24 mouse cellular contexts compared by ENCODE assay signal in the genomic region with DNA sequence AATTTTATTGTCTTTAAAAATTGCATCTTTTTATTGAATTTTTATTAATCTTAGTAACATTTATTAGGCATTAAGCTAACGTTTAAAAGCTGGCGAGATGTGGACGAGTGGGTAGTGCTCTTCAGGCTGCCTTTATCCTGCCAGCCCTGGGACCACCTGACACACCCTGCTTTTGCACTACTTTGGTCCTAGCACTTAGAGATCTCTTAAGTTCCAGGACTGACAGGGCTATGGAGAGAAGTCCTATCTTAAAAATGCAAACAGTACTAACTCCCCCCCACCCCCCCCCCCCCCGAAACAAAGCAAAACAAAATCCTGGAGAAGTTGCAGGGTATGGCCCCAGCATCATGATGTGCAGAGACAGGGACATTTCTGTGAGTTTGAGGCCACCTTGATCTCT.
DNase-seq lines count a peak whose midpoint lies in the region; ATAC-seq lines count a peak whose summit lies in the region.
"Had no signal": no experiment of that assay in that cellular context is flagged by ENCODE, and none has a peak within 500 bp of the region (broad histone marks: within the 10 kb centered on the region; RNA-seq: fewer than 3 reads in every experiment).

No protein-coding gene starts in this region.

- no peak overlapping the region for H3K4me2 ChIP-seq in forebrain, embryonic 11.5 days (ENCODE audit: low read depth, low read length, severe bottlenecking)
- no peak overlapping the region for H3K4me2 ChIP-seq in forebrain, embryonic 15.5 days (replicated peaks)
- H3K4me2 ChIP-seq in midbrain, embryonic 12.5 days (replicated peaks): no peak overlapping the region
- no peak overlapping the region for H3K4me2 ChIP-seq in midbrain, embryonic 15.5 days
- H3K4me2 ChIP-seq: embryonic facial prominence, embryonic 12.5 days; forebrain, embryonic 12.5 days had no signal

- no peaks in the 10 kb centered on the region for H3K4me1 ChIP-seq in forebrain, embryonic 11.5 days (replicated peaks; ENCODE audit: control insufficient read depth, insufficient read depth, low read length)
- H3K4me1 ChIP-seq in forebrain, embryonic 15.5 days: 0 out of 2 replicates have a peak, but pooled peaks cover 6% of the 10 kb centered on the region
- H3K4me1 ChIP-seq in midbrain, embryonic 12.5 days: peaks cover 6% of the 10 kb centered on the region; the same call in 1 of the 2 replicates
- H3K4me1 ChIP-seq in midbrain, embryonic 15.5 days: no peaks in the 10 kb centered on the region
- H3K4me1 ChIP-seq: embryonic facial prominence, embryonic 10.5 days; embryonic facial prominence, embryonic 12.5 days had no signal

- no peak overlapping the region for H3K4me3 ChIP-seq in forebrain, embryonic 11.5 days (ENCODE audit: low read depth, low read length)
- H3K4me3 ChIP-seq in forebrain, embryonic 15.5 days: no peak overlapping the region
- H3K4me3 ChIP-seq in midbrain, embryonic 12.5 days: no peak overlapping the region
- no peak overlapping the region for H3K4me3 ChIP-seq in midbrain, embryonic 15.5 days
- H3K4me3 ChIP-seq: embryonic facial prominence, embryonic 10.5 days; embryonic facial prominence, embryonic 12.5 days; forebrain, embryonic 12.5 days had no signal

- ATAC-seq in forebrain, embryonic 11.5 days (replicated peaks; ENCODE audit: low FRiP score): 0 out of 2 replicates have a peak, but pooled peaks have one; percentile 42
- ATAC-seq in forebrain, embryonic 15.5 days (replicated peaks): no peak
- ATAC-seq in midbrain, embryonic 12.5 days (ENCODE audit: low FRiP score, low read depth): peak; percentile 56
- ATAC-seq in midbrain, embryonic 15.5 days (replicated peaks): no peak
- ATAC-seq: activated CD4-positive, CD25-positive, alpha-beta regulatory T cell, adult 4 months; CD4-positive, CD25-positive, alpha-beta regulatory T cell, adult 4 months; forebrain, postnatal 0 days; Patski had no signal

- H3K36me3 ChIP-seq in forebrain, embryonic 11.5 days (ENCODE audit: control insufficient read depth, insufficient read depth, low read length): no peaks in the 10 kb centered on the region; the same call in 1 of the 2 replicates
- no peaks in the 10 kb centered on the region for H3K36me3 ChIP-seq in forebrain, embryonic 15.5 days
- peaks cover 20% of the 10 kb centered on the region for H3K36me3 ChIP-seq in midbrain, embryonic 12.5 days
- H3K36me3 ChIP-seq in midbrain, embryonic 15.5 days (replicated peaks): 0 out of 2 replicates have a peak, but pooled peaks cover 3% of the 10 kb centered on the region
- H3K36me3 ChIP-seq: G1E had no signal

- no peaks in the 10 kb centered on the region for H3K27me3 ChIP-seq in forebrain, embryonic 11.5 days (ENCODE audit: control insufficient read depth, insufficient read depth, low read length)
- H3K27me3 ChIP-seq in forebrain, embryonic 15.5 days: no peaks in the 10 kb centered on the region
- no peaks in the 10 kb centered on the region for H3K27me3 ChIP-seq in midbrain, embryonic 12.5 days
- H3K27me3 ChIP-seq in midbrain, embryonic 15.5 days (replicated peaks): no peaks in the 10 kb centered on the region
- H3K27me3 ChIP-seq: CH12.LX; embryonic facial prominence, embryonic 12.5 days; forebrain, embryonic 12.5 days; Patski had no signal

- no peak overlapping the region for H3K9ac ChIP-seq in forebrain, embryonic 11.5 days (ENCODE audit: low read length)
- H3K9ac ChIP-seq in forebrain, embryonic 15.5 days (replicated peaks): no peak overlapping the region
- no peak overlapping the region for H3K9ac ChIP-seq in midbrain, embryonic 12.5 days (replicated peaks)
- H3K9ac ChIP-seq in midbrain, embryonic 15.5 days: no peak overlapping the region
- H3K9ac ChIP-seq: embryonic facial prominence, embryonic 12.5 days; forebrain, embryonic 12.5 days; forebrain, postnatal 0 days had no signal

- no peaks in the 10 kb centered on the region for H3K9me3 ChIP-seq in forebrain, embryonic 11.5 days (ENCODE audit: control insufficient read depth, low read length)
- H3K9me3 ChIP-seq in forebrain, embryonic 15.5 days: no peaks in the 10 kb centered on the region
- H3K9me3 ChIP-seq in midbrain, embryonic 12.5 days: no peaks in the 10 kb centered on the region
- no peaks in the 10 kb centered on the region for H3K9me3 ChIP-seq in midbrain, embryonic 15.5 days
- H3K9me3 ChIP-seq: embryonic facial prominence, embryonic 10.5 days; embryonic facial prominence, embryonic 12.5 days; forebrain, embryonic 12.5 days had no signal

- no peak overlapping the region for H3K27ac ChIP-seq in forebrain, embryonic 11.5 days (ENCODE audit: low read depth, low read length)
- no peak overlapping the region for H3K27ac ChIP-seq in forebrain, embryonic 15.5 days (replicated peaks)
- no peak overlapping the region for H3K27ac ChIP-seq in midbrain, embryonic 12.5 days (replicated peaks)
- no peak overlapping the region for H3K27ac ChIP-seq in midbrain, embryonic 15.5 days
- H3K27ac ChIP-seq: embryonic facial prominence, embryonic 10.5 days; embryonic facial prominence, embryonic 12.5 days; forebrain, embryonic 12.5 days had no signal

- 83% methylated on average over 4 of the region's 4 CpGs for WGBS in forebrain, embryonic 11.5 days
- 59% methylated on average over 4 of the region's 4 CpGs for WGBS in forebrain, embryonic 15.5 days
- WGBS in midbrain, embryonic 12.5 days: 75% methylated on average over 4 of the region's 4 CpGs
- 60% methylated on average over 4 of the region's 4 CpGs for WGBS in midbrain, embryonic 15.5 days

- no peak for DNase-seq in forebrain, embryonic 11.5 days (ENCODE audit: low spot score)
- DNase-seq in heart, adult 11 months: peak; percentile 23
- DNase-seq in heart, postnatal 4 days: no peak
- DNase-seq: adrenal gland, adult 8-10 months; adrenal gland, postnatal 14 days; adrenal gland, postnatal 36 days; B cell, adult 2 months; cerebellum, adult 11-12 months; cerebellum, adult 2 months; cerebellum, adult 9-10 months; cerebellum, postnatal 10 days; cerebellum, postnatal 25 days; forebrain, postnatal 0 days had no signal

Comparison
In these comparisons a context has a peak if more than half of its experiments do, and no peak if none do; other contexts are left out.
1. ATAC-seq: peak in forebrain, embryonic 11.5 days (single experiment) and midbrain, embryonic 12.5 days (single experiment); none in forebrain, embryonic 15.5 days (single experiment) and midbrain, embryonic 15.5 days (single experiment).